In genomic region chr8:54529382-54530296, GRCm38 (mm10) we compare ENCODE assay signal across 7 mouse cellular contexts. TPM values are rescaled to one million over a fixed set of nuclear protein-coding genes. Genes with fewer than 3 reads are reported as not detected.
DNase-seq lines count a peak whose midpoint lies in the region; ATAC-seq lines count a peak whose summit lies in the region.

Asb5 (plus strand) TSS chr8:54529580.
Spcs3 (minus strand) TSS chr8:54529998.

- under 1% methylated on average over 89 of the region's 89 CpGs for WGBS in embryonic facial prominence, embryonic 11.5 days
- under 1% methylated on average over 88 of the region's 89 CpGs for WGBS in limb, embryonic 10.5 days
- under 1% methylated on average over 89 of the region's 89 CpGs for WGBS in midbrain, embryonic 13.5 days

- H3K36me3 ChIP-seq in embryonic facial prominence, embryonic 11.5 days (replicated peaks; ENCODE audit: control insufficient read depth, insufficient read depth, low read depth, low read length), result no peaks in the 10 kb centered on the region
- peaks cover 20% of the 10 kb centered on the region for H3K36me3 ChIP-seq in limb, embryonic 10.5 days
- H3K36me3 ChIP-seq in midbrain, embryonic 13.5 days, result peaks cover 4% of the 10 kb centered on the region; the same call in 1 of the 2 replicates

- peak; percentile 95 for ATAC-seq in embryonic facial prominence, embryonic 11.5 days (replicated peaks; ENCODE audit: insufficient number of reproducible peaks, low FRiP score, low TSS enrichment, low read depth)
- ATAC-seq in granulocyte monocyte progenitor cell, adult 5-6 weeks (replicated peaks; ENCODE audit: poor library complexity, severe bottlenecking), result peak; percentile 88
- peak; percentile 97 for ATAC-seq in midbrain, embryonic 13.5 days

- H3K4me3 ChIP-seq in embryonic facial prominence, embryonic 11.5 days (ENCODE audit: low read depth, low read length), result peak within 1 kb of the TSS; percentile 84
- peak within 1 kb of the TSS; percentile 88 for H3K4me3 ChIP-seq in limb, embryonic 10.5 days
- H3K4me3 ChIP-seq in midbrain, embryonic 13.5 days (replicated peaks), result peak within 1 kb of the TSS; percentile 90

- peak within 1 kb of the TSS; percentile 44; the same call in 1 of the 2 replicates for H3K27ac ChIP-seq in embryonic facial prominence, embryonic 11.5 days (replicated peaks; ENCODE audit: low read depth, low read length)
- H3K27ac ChIP-seq in limb, embryonic 10.5 days, result peak within 1 kb of the TSS; percentile 95
- peak within 1 kb of the TSS; percentile 88 for H3K27ac ChIP-seq in midbrain, embryonic 13.5 days

- peak within 1 kb of the TSS; percentile 62 for H3K4me2 ChIP-seq in embryonic facial prominence, embryonic 11.5 days (ENCODE audit: low read depth, low read length)
- H3K4me2 ChIP-seq in midbrain, embryonic 13.5 days (replicated peaks), result peak within 1 kb of the TSS; percentile 66

- no peaks in the 10 kb centered on the region for H3K4me1 ChIP-seq in embryonic facial prominence, embryonic 11.5 days (ENCODE audit: control insufficient read depth, insufficient read depth, low read length)
- H3K4me1 ChIP-seq in limb, embryonic 10.5 days, result peaks cover 15% of the 10 kb centered on the region
- H3K4me1 ChIP-seq in midbrain, embryonic 13.5 days (replicated peaks), result peaks cover 22% of the 10 kb centered on the region

- H3K9ac ChIP-seq in embryonic facial prominence, embryonic 11.5 days (replicated peaks; ENCODE audit: low read length), result peak within 1 kb of the TSS; percentile 92
- peak within 1 kb of the TSS; percentile 88 for H3K9ac ChIP-seq in midbrain, embryonic 13.5 days (replicated peaks)

- H3K27me3 ChIP-seq in embryonic facial prominence, embryonic 11.5 days (ENCODE audit: control insufficient read depth, insufficient read depth, low read length), result no peaks in the 10 kb centered on the region
- H3K27me3 ChIP-seq in limb, embryonic 10.5 days (ENCODE audit: low read depth, poor library complexity, severe bottlenecking), result no peaks in the 10 kb centered on the region
- H3K27me3 ChIP-seq in midbrain, embryonic 13.5 days, result no peaks in the 10 kb centered on the region

- H3K9me3 ChIP-seq in embryonic facial prominence, embryonic 11.5 days (replicated peaks; ENCODE audit: control insufficient read depth, low read length), result no peaks in the 10 kb centered on the region
- no peaks in the 10 kb centered on the region for H3K9me3 ChIP-seq in limb, embryonic 10.5 days (replicated peaks)
- H3K9me3 ChIP-seq in midbrain, embryonic 13.5 days, result no peaks in the 10 kb centered on the region

- DNase-seq in adrenal gland, postnatal 14 days, result peak; percentile 98
- peak; percentile 97 for DNase-seq in embryonic facial prominence, embryonic 11.5 days (ENCODE audit: low spot score)
- DNase-seq in kidney, adult 11 months, result peak; percentile 94
- peak; percentile 98 for DNase-seq in limb, embryonic 10.5 days (ENCODE audit: low spot score)
- DNase-seq in spleen, adult 12 weeks (ENCODE audit: low spot score), result peak; percentile 91

RNA-seq across cellular contexts. Expression of gene Asb5, which starts in this region (rescaled TPM):
- total RNA-seq in adrenal gland, postnatal 14 days (2021), result not detected in 2 replicates
- 6.0 TPM in 2 replicates for polyA plus RNA-seq in embryonic facial prominence, embryonic 11.5 days (2014; fragmentation: Nextera tagmentation; extraction: Ambion mirVana)
- total RNA-seq in granulocyte monocyte progenitor cell, adult 5-6 weeks (2014; fragmentation: Nextera tagmentation), result 3.2 TPM in 1 of 2 replicates, not detected in the other
- total RNA-seq in granulocyte monocyte progenitor cell, adult 5-6 weeks (2017), result 0.43 TPM in 1 of 2 replicates, not detected in the other
- polyA plus RNA-seq in limb, embryonic 10.5 days (2016; fragmentation: Nextera tagmentation; extraction: Ambion mirVana), result 6.2 and 9.5 TPM in 2 replicates
- polyA plus RNA-seq in midbrain, embryonic 13.5 days (2015; fragmentation: Nextera tagmentation; extraction: Ambion mirVana), result 3.5 and 5.3 TPM in 2 replicates

RNA-seq across cellular contexts. Expression of gene Spcs3, which starts in this region (rescaled TPM):
- 43.4 and 45.1 TPM in 2 replicates for total RNA-seq in adrenal gland, postnatal 14 days (2021)
- polyA plus RNA-seq in embryonic facial prominence, embryonic 11.5 days (2014; fragmentation: Nextera tagmentation; extraction: Ambion mirVana), result 92.4 and 111 TPM in 2 replicates
- 191 and 198 TPM in 2 replicates for total RNA-seq in granulocyte monocyte progenitor cell, adult 5-6 weeks (2014; fragmentation: Nextera tagmentation)
- 170 and 209 TPM in 2 replicates for total RNA-seq in granulocyte monocyte progenitor cell, adult 5-6 weeks (2017)
- 95.8 and 104 TPM in 2 replicates for polyA plus RNA-seq in limb, embryonic 10.5 days (2016; fragmentation: Nextera tagmentation; extraction: Ambion mirVana)
- polyA plus RNA-seq in midbrain, embryonic 13.5 days (2015; fragmentation: Nextera tagmentation; extraction: Ambion mirVana), result 58.4 and 61.9 TPM in 2 replicates

Comparison
In these comparisons a context has a peak if more than half of its experiments do, and no peak if none do; other contexts are left out.
1. Peak in every context shown above with its lines: DNase-seq, ATAC-seq, H3K4me3 ChIP-seq and H3K27ac ChIP-seq.
2. H3K27ac ChIP-seq: peak in every context shown above with its lines; median percentile 95 in limb, embryonic 10.5 days; 88 in midbrain, embryonic 13.5 days; 44 in embryonic facial prominence, embryonic 11.5 days.